Mouse (Mus musculus) small intestine, adult 2 months (tissue): ENCODE measurements around the gene Them7. TPM values are rescaled to one million over a fixed set of nuclear protein-coding genes. Genes with fewer than 3 reads are reported as not detected.

Experiments used
- H3K27ac ChIP-seq: fragments of 200-500 bp; 2 replicates; pipeline ENCODE4 v1.5.1; 2012; ENCODE audit warnings: low read depth, low read length, control low read depth, inconsistent platforms; ENCODE audit not compliant: insufficient read depth
- H3K27me3 ChIP-seq: fragments of 200-500 bp; 2 replicates; pipeline ENCODE4 v1.6.1; 2012; ENCODE audit warnings: mild to moderate bottlenecking, moderate library complexity, low read length, inconsistent platforms; ENCODE audit not compliant: control insufficient read depth, insufficient read depth
- H3K36me3 ChIP-seq: fragments of 200-500 bp; 2 replicates; pipeline ENCODE4 v1.6.1; 2012; ENCODE audit warnings: mild to moderate bottlenecking, low read length, control low read depth, inconsistent platforms; ENCODE audit not compliant: control insufficient read depth, insufficient read depth
- H3K4me1 ChIP-seq: fragments of 200-500 bp; 2 replicates; pipeline ENCODE4 v1.6.1; 2012; ENCODE audit warnings: low read length, inconsistent platforms, mixed read lengths; ENCODE audit not compliant: control insufficient read depth, insufficient read depth, insufficient read length
- H3K4me3 ChIP-seq: fragments of 200-500 bp; 2 replicates; pipeline ENCODE4 v1.5.1; 2012; ENCODE audit warnings: low read depth, mild to moderate bottlenecking, control low read depth, inconsistent platforms, low read length, moderate library complexity
- CTCF ChIP-seq: fragments of 200-500 bp; IDR thresholded peaks from 2 replicates; pipeline ENCODE4 v1.5.1; 2012; ENCODE audit warnings: low read depth, mild to moderate bottlenecking, control low read depth, inconsistent platforms, low read length, moderate library complexity, mixed read lengths; ENCODE audit not compliant: insufficient replicate concordance, insufficient read length; ENCODE audit errors: extremely low read depth
- POLR2A ChIP-seq: fragments of 200-500 bp; IDR thresholded peaks from 2 replicates; pipeline ENCODE4 v1.6.1; 2012; ENCODE audit warnings: low read depth, mild to moderate bottlenecking, control low read depth, inconsistent platforms, low read length, moderate library complexity
- WGBS: fragments of 180-500 bp; shearing (Covaris S2); methylation state at CpG from one replicate; pipeline ENCODE4 v1.1.7; 2018; 5-methylcytosine and 5-hydroxymethylcytosine counted together
- polyA plus RNA-seq: library from polyadenylated mRNA; depleted of rRNA; stranded (reverse); fragments of >200 nt; gene quantifications from 2 replicates; pipeline ENCODE4 v1.2.3, GENCODE M21; 2012

The Them7 gene
- polyA plus RNA-seq, 1 experiment, result not detected

GRCm38 (mm10) chr2:105383063-105383462 is 158.9 kb downstream of the Them7 start:
- peaks cover 2% of the 10 kb centered on the region for H3K36me3 ChIP-seq
- no peaks in the 10 kb centered on the region for H3K27me3 ChIP-seq
- TF ChIP-seq CTCF (no peak), POLR2A (no peak)
- H3K4me1 ChIP-seq, result no peaks in the 10 kb centered on the region
- WGBS, result 73% methylated on average over 8 of the region's 8 CpGs
- no peak overlapping the region for H3K27ac ChIP-seq
- H3K4me3 ChIP-seq, result no peak overlapping the region

- TF ChIP-seq POLR2A (no peak), CTCF (no peak)
- H3K36me3 ChIP-seq, result peaks cover 2% of the 10 kb centered on the region
- H3K27me3 ChIP-seq, result no peaks in the 10 kb centered on the region
- H3K4me1 ChIP-seq, result no peaks in the 10 kb centered on the region
- no peak overlapping the region for H3K4me3 ChIP-seq
- H3K27ac ChIP-seq, result no peak overlapping the region
- WGBS, result 81% methylated on average over 3 of the region's 3 CpGs
Measured at GRCm38 (mm10) chr2:105384998-105385397, 160.9 kb downstream of the Them7 start.

GRCm38 (mm10) chr2:105386418-105386817 is 162.3 kb downstream of the Them7 start:
- WGBS, result 78% methylated on average over 4 of the region's 4 CpGs
- peaks cover 2% of the 10 kb centered on the region for H3K36me3 ChIP-seq
- TF ChIP-seq POLR2A (no peak), CTCF (no peak)
- no peak overlapping the region for H3K27ac ChIP-seq
- H3K4me3 ChIP-seq, result no peak overlapping the region
- H3K27me3 ChIP-seq, result no peaks in the 10 kb centered on the region
- no peaks in the 10 kb centered on the region for H3K4me1 ChIP-seq

GRCm38 (mm10) chr2:105389007-105389890 is 165.1 kb downstream of the Them7 start:
- H3K4me1 ChIP-seq, result no peaks in the 10 kb centered on the region
- H3K27me3 ChIP-seq, result no peaks in the 10 kb centered on the region
- TF ChIP-seq POLR2A (no peak), CTCF (no peak)
- peaks cover 6% of the 10 kb centered on the region for H3K36me3 ChIP-seq
- H3K27ac ChIP-seq, result no peak overlapping the region
- H3K4me3 ChIP-seq, result no peak overlapping the region
- 80% methylated on average over 17 of the region's 17 CpGs for WGBS

GRCm38 (mm10) chr2:105390653-105391413 is 166.7 kb downstream of the Them7 start:
- TF ChIP-seq POLR2A (no peak), CTCF (no peak)
- H3K36me3 ChIP-seq, result peaks cover 8% of the 10 kb centered on the region

GRCm38 (mm10) chr2:105391414-105391784 is 167.3 kb downstream of the Them7 start:
- Histone ChIP-seq H3K4me1 (peaks cover 3% of the 10 kb centered on the region; the same call in 1 of the 2 replicates), H3K27ac (no peak overlapping the region), H3K4me3 (no peak overlapping the region), H3K27me3 (no peaks in the 10 kb centered on the region), H3K36me3 (peaks cover 8% of the 10 kb centered on the region)
- WGBS, result 90% methylated on average over 4 of the region's 4 CpGs
- TF ChIP-seq POLR2A (no peak), CTCF (no peak)

More at GRCm38 (mm10) chr2:105390653-105391413, 166.7 kb downstream of the Them7 start:
- no peak overlapping the region for H3K27ac ChIP-seq
- no peaks in the 10 kb centered on the region for H3K27me3 ChIP-seq
- H3K4me3 ChIP-seq, result no peak overlapping the region
- H3K4me1 ChIP-seq, result no peaks in the 10 kb centered on the region
- WGBS, result 78% methylated on average over 6 of the region's 6 CpGs

GRCm38 (mm10) chr2:105392514-105392913 is 168.4 kb downstream of the Them7 start:
- peaks cover 4% of the 10 kb centered on the region; the same call in 1 of the 2 replicates for H3K4me1 ChIP-seq
- no peaks in the 10 kb centered on the region for H3K27me3 ChIP-seq
- peaks cover 8% of the 10 kb centered on the region for H3K36me3 ChIP-seq
- no peak overlapping the region for H3K27ac ChIP-seq
- WGBS, result 72% methylated on average over 2 of the region's 2 CpGs
- no peak for TF ChIP-seq CTCF
- no peak for TF ChIP-seq POLR2A
- no peak overlapping the region for H3K4me3 ChIP-seq
